Mouse (Mus musculus) forebrain, embryonic 16.5 days (tissue): ENCODE data around the gene Hist1h4a. TPM values are rescaled to one million over a fixed set of nuclear protein-coding genes. Genes with fewer than 3 reads are reported as not detected.
"Not testable (repeated sequence)": the region's sequence is repeated elsewhere in the genome, so short reads cannot be mapped to it uniquely, and the experiment has no call there.

ENCODE experiments used
- ATAC-seq: fragments of 200-750 bp; cut with Nextera tagmentation; 2 replicates; pipeline ENCODE4 v1.8.0; 2017; ENCODE audit warnings: mild to moderate bottlenecking, moderate library complexity
- H3K27ac ChIP-seq: fragments of 300-500 bp; sonication (generic); 2 replicates; pipeline ENCODE4 v1.5.1; 2014; ENCODE audit warnings: low read length, control low read depth
- H3K27me3 ChIP-seq: fragments of 300-500 bp; sonication (generic); replicated peaks from 2 replicates; pipeline ENCODE4 v1.6.1; 2014; ENCODE audit warnings: low read length; ENCODE audit not compliant: control insufficient read depth, insufficient read depth
- H3K36me3 ChIP-seq: fragments of 300-500 bp; sonication (generic); 2 replicates; pipeline ENCODE4 v1.6.1; 2014; ENCODE audit not compliant: control insufficient read depth, insufficient read depth
- H3K4me1 ChIP-seq: fragments of 300-500 bp; sonication (generic); replicated peaks from 2 replicates; pipeline ENCODE4 v1.6.1; 2014; ENCODE audit warnings: low read length; ENCODE audit not compliant: control insufficient read depth, insufficient read depth
- H3K4me2 ChIP-seq: fragments of 300-500 bp; sonication (generic); 2 replicates; pipeline ENCODE4 v1.6.1; 2014; ENCODE audit warnings: mild to moderate bottlenecking, low read length, control low read depth
- H3K4me3 ChIP-seq: fragments of 300-500 bp; sonication (generic); replicated peaks from 2 replicates; pipeline ENCODE4 v1.5.1; 2014; ENCODE audit warnings: mild to moderate bottlenecking, low read length, control low read depth
- H3K9ac ChIP-seq: fragments of 300-500 bp; sonication (generic); replicated peaks from 2 replicates; pipeline ENCODE4 v1.6.1; 2014; ENCODE audit warnings: low read depth, low read length, control low read depth
- H3K9me3 ChIP-seq: fragments of 300-500 bp; sonication (generic); 2 replicates; pipeline ENCODE4 v1.6.1; 2016; ENCODE audit warnings: low read length; ENCODE audit not compliant: control insufficient read depth
- WGBS: fragments of 180-500 bp; shearing (Covaris S2); extraction: QIAGEN DNeasy Blood & Tissue Kit; methylation state at CpG from one replicate; pipeline ENCODE4 v1.1.7; 2014; 5-methylcytosine and 5-hydroxymethylcytosine counted together
- polyA plus RNA-seq: library from polyadenylated mRNA; unstranded; fragments of >200 nt; fragmentation: Nextera tagmentation; extraction: Ambion mirVana; gene quantifications from 2 replicates; pipeline ENCODE4 v1.2.1, GENCODE M21; 2015

Hist1h4a gene
- polyA plus RNA-seq, 1 experiment from 2014 or later = not detected

DNA sequence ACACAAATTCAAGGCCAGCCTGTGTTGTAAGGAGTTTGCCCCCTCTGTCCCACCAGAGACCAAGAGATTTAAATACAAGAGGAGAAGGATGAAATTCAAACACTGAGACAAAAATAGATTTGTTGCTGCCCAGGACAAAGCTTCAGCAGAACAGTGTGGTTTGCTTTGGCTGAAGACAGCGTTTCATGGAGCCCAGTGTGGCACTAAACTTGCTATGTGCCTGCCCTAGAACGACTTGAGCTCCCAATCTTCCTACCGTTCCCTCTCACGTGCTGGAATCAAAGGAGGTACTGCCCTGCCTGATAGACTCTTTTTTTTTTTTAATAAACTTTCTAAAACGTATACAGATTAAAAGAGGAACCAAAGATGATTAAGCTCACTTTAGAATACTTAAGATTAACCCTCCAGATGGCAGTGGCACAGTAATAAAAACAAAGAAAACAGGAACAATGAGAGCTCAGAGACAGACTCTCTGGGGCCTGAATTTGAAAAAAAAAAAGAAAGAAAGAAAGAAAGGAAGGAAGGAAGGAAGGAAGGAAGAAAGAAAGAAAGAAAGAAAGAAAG is 7.9 kb upstream of the Hist1h4a start:
- H3K36me3 ChIP-seq = no peaks in the 10 kb centered on the region
- WGBS = 27% methylated on average over 5 of the region's 5 CpGs
- ATAC-seq = no peak
- no peak overlapping the region for H3K4me3 ChIP-seq
- no peak overlapping the region for H3K9ac ChIP-seq
- H3K4me1 ChIP-seq = peaks cover 10% of the 10 kb centered on the region
- no peak overlapping the region for H3K4me2 ChIP-seq
- no peak overlapping the region for H3K27ac ChIP-seq
- H3K27me3 ChIP-seq = no peaks in the 10 kb centered on the region
- no peaks in the 10 kb centered on the region for H3K9me3 ChIP-seq

DNA sequence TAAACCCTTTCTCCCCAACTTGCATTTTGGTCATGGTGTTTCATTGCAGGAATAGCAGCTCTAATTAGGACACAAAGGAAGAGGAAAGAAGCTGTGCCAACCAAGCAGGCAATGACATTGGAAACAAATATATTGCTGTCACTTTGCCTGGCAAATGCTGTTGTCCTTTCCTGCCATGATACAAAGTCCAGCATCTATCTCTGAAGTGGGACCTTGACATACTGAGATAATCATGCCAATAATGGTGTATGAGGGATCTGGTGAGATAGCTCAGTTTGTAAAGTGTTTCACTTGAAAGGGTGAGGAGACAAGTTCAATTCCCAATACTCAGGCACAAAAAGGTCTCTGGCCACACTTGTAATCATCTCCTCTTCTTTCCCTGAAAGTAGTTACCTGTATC is 5.7 kb upstream of the Hist1h4a start:
- H3K27ac ChIP-seq = no peak overlapping the region
- no peaks in the 10 kb centered on the region for H3K9me3 ChIP-seq
- H3K36me3 ChIP-seq = no peaks in the 10 kb centered on the region
- no peak overlapping the region for H3K4me3 ChIP-seq
- ATAC-seq = no peak
- H3K4me2 ChIP-seq = no peak overlapping the region
- H3K27me3 ChIP-seq = no peaks in the 10 kb centered on the region
- peaks cover 12% of the 10 kb centered on the region for H3K4me1 ChIP-seq
- H3K9ac ChIP-seq = no peak overlapping the region

DNA sequence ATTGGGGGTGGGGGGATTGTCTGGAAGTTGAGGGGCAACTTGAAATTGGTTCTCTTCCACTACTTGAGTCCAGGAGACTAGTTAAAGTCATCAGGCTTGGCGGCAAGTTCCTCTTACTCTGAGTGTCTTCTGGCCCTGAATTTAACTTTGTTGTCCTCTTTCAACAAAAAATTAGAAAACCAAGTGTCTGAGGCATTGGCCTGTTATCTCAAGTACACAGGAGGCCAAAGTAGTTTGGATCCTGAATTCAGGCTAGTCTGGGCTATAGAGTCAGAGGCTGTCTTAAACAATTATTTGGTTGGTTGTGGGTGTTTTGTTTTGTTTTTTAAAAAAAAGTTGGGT is 4.1 kb upstream of the Hist1h4a start:
- Histone ChIP-seq H3K4me2 (no peak overlapping the region), H3K27me3 (no peaks in the 10 kb centered on the region), H3K9me3 (no peaks in the 10 kb centered on the region), H3K36me3 (no peaks in the 10 kb centered on the region), H3K27ac (no peak overlapping the region), H3K4me3 (no peak overlapping the region), H3K9ac (no peak overlapping the region), H3K4me1 (peaks cover 22% of the 10 kb centered on the region)
- ATAC-seq = no peak
- WGBS = 59% methylated on average over 1 of the region's 1 CpGs

DNA sequence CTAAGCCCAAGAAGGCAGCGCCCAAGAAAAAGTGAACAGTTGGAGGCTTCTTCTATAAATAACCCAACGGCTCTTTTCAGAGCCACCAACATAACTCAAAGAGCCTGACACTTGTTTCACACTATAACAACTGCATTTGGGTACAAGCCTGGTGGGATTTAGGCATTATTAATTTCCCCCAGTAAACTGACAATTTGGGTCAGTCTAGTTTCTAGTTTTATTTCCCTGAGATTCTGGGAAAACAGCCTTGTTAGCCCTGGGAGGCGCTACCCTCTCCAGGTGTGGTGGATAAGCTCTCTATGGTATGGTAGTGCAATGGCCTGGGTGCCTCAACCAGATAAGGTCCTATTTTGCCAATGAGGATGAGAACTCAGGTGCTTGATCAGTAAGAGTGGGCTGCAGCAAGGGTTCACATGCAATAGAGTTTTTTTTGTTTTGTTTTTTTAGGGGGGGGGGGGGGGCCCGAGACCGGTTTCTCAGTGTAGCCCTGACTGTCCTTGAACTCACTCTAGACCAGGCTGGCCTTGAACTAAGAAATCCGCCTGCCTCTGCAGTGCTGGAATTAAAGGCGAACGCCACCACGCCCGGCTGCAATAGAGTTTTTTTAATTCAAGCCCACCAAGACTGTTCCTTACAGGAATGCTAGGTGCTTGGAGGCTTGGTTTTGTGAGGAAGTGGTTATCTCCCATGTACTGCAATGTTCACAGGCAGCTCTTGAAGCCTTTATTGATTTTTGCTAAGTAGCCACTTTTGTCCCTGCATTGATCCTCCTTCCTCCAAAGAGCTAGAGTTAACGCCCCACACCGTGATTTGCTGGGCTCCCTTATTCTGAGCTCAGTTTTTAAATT is 3.5 kb upstream of the Hist1h4a start:
- ATAC-seq = no peak
- 32% methylated on average over 12 of the region's 12 CpGs for WGBS
- Histone ChIP-seq H3K9ac (peak overlapping the region; percentile 66), H3K9me3 (no peaks in the 10 kb centered on the region), H3K36me3 (no peaks in the 10 kb centered on the region), H3K4me2 (peak overlapping the region; percentile 94), H3K27me3 (no peaks in the 10 kb centered on the region), H3K27ac (peak overlapping the region; percentile 84), H3K4me3 (peak overlapping the region; percentile 63), H3K4me1 (peaks cover 25% of the 10 kb centered on the region)

DNA sequence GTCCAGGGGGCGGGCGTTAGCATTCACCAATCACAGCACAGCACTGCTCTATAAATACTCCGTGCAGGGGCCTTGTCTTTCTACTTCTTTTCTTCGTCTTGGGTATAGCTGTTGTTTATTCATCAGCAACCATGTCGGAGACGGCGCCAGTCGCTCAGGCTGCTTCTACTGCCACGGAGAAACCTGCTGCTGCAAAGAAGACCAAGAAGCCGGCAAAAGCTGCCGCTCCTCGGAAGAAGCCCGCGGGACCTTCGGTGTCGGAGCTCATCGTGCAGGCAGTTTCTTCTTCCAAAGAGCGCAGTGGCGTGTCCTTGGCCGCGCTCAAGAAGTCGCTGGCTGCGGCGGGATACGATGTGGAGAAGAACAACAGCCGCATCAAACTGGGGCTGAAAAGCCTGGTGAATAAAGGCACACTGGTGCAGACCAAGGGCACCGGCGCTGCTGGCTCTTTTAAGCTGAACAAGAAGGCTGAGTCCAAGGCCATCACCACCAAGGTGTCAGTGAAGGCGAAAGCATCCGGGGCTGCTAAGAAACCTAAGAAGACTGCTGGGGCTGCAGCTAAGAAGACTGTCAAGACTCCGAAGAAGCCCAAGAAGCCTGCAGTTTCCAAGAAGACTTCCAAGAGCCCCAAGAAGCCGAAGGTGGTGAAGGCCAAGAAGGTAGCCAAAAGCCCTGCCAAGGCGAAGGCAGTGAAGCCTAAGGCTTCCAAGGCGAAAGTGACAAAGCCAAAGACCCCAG is 2.7 kb upstream of the Hist1h4a start, which contains the start of gene Hist1h1a:
Gene Hist1h1a, plus strand, starts transcription at position 81 of the 738 bp plus-strand sequence.
- Histone ChIP-seq H3K27me3 (no peaks in the 10 kb centered on the region), H3K36me3 (no peaks in the 10 kb centered on the region), H3K27ac (peak within 1 kb of the TSS; percentile 84), H3K9ac (peak within 1 kb of the TSS; percentile 66), H3K4me3 (peak within 1 kb of the TSS; percentile 63), H3K4me1 (peaks cover 25% of the 10 kb centered on the region), H3K4me2 (peak within 1 kb of the TSS; percentile 94), H3K9me3 (no peaks in the 10 kb centered on the region)
- WGBS = 2% methylated on average over 34 of the region's 34 CpGs
- ATAC-seq = peak; percentile 72

DNA sequence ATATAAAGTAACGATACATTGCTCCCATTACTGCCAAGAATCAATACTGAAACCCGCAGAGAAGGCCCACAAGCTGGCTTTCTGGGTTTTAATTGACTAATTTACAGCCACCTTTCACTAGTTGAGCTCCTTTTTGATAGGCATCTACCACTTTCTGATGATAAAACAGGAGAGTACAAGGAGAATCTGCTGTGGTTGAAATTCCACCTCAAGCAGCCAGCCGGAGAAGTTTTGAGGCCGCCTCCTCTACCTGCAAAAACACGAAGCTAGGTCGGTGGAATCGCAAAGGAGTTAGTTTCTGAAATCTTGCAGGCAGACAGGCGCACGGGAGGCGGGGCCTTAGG is 2.2 kb upstream of the Hist1h4a start:
- Histone ChIP-seq H3K9me3 (no peaks in the 10 kb centered on the region), H3K9ac (peak overlapping the region; percentile 37; the same call in 1 of the 2 replicates), H3K4me2 (peak overlapping the region; percentile 94), H3K36me3 (no peaks in the 10 kb centered on the region), H3K27me3 (no peaks in the 10 kb centered on the region), H3K4me3 (peak overlapping the region; percentile 63), H3K27ac (peak overlapping the region; percentile 84), H3K4me1 (peaks cover 25% of the 10 kb centered on the region)
- under 1% methylated on average over 10 of the region's 10 CpGs for WGBS
- no peak for ATAC-seq

DNA sequence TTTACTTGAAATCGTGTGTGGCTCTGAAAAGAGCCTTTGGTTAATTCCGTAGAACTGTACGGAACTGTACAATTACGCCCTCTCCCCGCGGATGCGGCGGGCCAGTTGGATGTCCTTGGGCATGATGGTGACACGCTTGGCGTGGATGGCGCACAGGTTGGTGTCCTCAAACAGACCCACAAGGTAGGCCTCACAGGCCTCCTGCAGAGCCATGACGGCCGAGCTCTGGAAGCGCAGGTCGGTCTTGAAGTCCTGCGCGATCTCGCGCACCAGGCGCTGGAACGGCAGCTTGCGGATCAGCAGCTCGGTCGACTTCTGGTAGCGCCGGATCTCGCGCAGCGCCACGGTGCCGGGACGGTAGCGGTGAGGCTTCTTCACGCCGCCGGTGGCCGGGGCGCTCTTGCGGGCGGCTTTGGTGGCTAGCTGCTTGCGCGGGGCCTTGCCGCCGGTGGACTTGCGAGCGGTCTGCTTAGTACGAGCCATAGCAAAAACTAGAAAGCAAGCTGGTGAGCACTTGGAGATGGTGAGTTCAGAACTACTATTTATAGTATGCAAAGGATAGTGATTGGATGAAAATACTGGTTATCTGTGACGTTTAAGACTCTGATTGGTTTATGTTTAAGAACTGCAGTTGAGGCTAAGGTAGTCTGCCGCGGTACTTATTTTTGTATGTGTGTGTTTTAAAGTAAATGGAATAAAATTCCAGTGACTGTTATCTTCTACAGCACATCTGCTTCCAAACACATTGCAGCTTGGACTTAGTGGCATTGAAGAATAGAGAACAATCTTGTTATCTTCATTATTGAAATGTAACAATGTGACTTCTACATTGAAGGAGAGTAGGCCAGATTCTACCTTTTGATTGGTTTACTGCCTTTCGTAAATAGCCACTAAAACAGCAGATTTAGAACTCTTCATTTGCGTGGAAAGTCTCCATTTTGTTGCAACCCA is 1.1 kb upstream of the Hist1h4a start, which contains the start of gene Hist1h3a:
Gene Hist1h3a, minus strand, starts transcription at position 516 of the 951 bp plus-strand sequence.
- peak within 1 kb of the TSS; percentile 94 for H3K4me2 ChIP-seq
- H3K36me3 ChIP-seq, H3K9me3 ChIP-seq, H3K27me3 ChIP-seq: not testable (repeated sequence)
- WGBS = under 1% methylated on average over 31 of the region's 52 CpGs
- H3K4me1 ChIP-seq = peaks cover 30% of the 10 kb centered on the region
- ATAC-seq = peak; percentile 67
- H3K9ac ChIP-seq = peak within 1 kb of the TSS; percentile 46
- H3K27ac ChIP-seq = peak within 1 kb of the TSS; percentile 84
- H3K4me3 ChIP-seq = peak within 1 kb of the TSS; percentile 63

DNA sequence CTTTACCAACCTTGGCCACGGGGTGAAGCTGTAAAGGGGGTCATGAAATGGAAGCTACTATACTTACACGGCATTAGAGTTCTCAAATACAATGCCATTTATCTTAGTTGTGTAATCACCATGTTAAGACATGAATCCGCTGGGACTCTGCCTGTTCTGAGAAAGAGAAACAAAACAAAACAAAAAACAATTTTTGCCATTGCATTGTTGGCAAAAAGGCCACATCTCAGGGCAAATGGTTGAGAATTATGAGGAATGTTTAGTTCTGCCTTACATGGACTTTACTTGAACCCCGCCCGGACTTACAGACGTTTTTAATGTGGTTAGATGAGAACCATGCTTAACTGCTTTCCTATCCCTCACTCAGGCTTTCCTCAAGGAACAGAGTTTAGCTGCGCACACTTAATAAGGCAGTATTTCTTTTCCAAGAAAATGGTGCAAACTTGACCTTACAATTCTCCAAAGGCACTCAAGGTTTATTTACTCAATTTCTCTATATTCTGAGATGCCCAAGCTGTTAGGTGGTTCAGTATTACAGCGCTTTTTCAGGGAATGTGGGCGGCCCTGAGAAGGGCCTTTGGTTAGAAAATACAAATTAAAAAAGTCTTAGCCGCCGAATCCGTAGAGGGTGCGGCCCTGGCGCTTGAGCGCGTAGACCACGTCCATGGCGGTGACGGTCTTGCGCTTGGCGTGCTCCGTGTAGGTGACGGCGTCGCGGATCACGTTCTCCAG is 624 bp downstream of the Hist1h4a start:
- H3K4me2 ChIP-seq = peak overlapping the region; percentile 94
- peak overlapping the region; percentile 51 for H3K4me3 ChIP-seq
- H3K36me3 ChIP-seq = no peaks in the 10 kb centered on the region
- peak overlapping the region; percentile 86 for H3K27ac ChIP-seq
- peak; percentile 23 for ATAC-seq
- no peaks in the 10 kb centered on the region for H3K27me3 ChIP-seq
- WGBS = 1% methylated on average over 19 of the region's 27 CpGs
- peaks cover 30% of the 10 kb centered on the region for H3K4me1 ChIP-seq
- no peaks in the 10 kb centered on the region for H3K9me3 ChIP-seq
- peak overlapping the region; percentile 57 for H3K9ac ChIP-seq
